Comparison of ENCODE assay signal across 8 mouse cellular contexts in genomic region chr1:75477966-75478290, GRCm38 (mm10). TPM values are rescaled to one million over a fixed set of nuclear protein-coding genes. Genes with fewer than 3 reads are reported as not detected.
DNase-seq lines count a peak whose midpoint lies in the region; ATAC-seq and TF ChIP-seq lines count a peak whose summit lies in the region.

No protein-coding gene starts in this region.

- no peak for TF ChIP-seq POLR2A in MEL (IDR thresholded peaks at IDR 0.05; ENCODE audit: control insufficient read depth in 1 of 2, insufficient read depth in 1 of 2, low read depth in 1 of 2, low read length in 2 of 2, poor library complexity in 1 of 2)

- H3K4me1 ChIP-seq in heart, embryonic 15.5 days (replicated peaks) = peaks cover 30% of the 10 kb centered on the region
- H3K4me1 ChIP-seq in MEL (ENCODE audit: control insufficient read depth in 1 of 2, insufficient read depth in 2 of 2, low read length in 2 of 2) = 0 out of 4 replicates have a peak, but pooled peaks cover 0 to 4% of the 10 kb centered on the region in 2 experiments
- H3K4me1 ChIP-seq in hindbrain, embryonic 11.5 days (replicated peaks; ENCODE audit: control insufficient read depth, insufficient read depth, low read length) = 0 out of 2 replicates have a peak, but pooled peaks cover 3% of the 10 kb centered on the region
- peaks cover 22% of the 10 kb centered on the region for H3K4me1 ChIP-seq in midbrain, embryonic 11.5 days (ENCODE audit: control insufficient read depth, insufficient read depth, low read length)

- TF ChIP-seq EP300 in MEL (IDR thresholded peaks at IDR 0.05; ENCODE audit: low read depth in 1 of 2, low read length in 2 of 2) = no peak

- H3K27ac ChIP-seq in heart, embryonic 15.5 days = no peak overlapping the region
- H3K27ac ChIP-seq in MEL (ENCODE audit: control insufficient read depth, low read depth, low read length) = no peak overlapping the region
- H3K27ac ChIP-seq in hindbrain, embryonic 11.5 days (ENCODE audit: low read depth, low read length) = no peak overlapping the region
- H3K27ac ChIP-seq in midbrain, embryonic 11.5 days (ENCODE audit: low read depth, low read length) = no peak overlapping the region

- no peaks in the 10 kb centered on the region for H3K9me3 ChIP-seq in heart, embryonic 15.5 days (replicated peaks)
- no peaks in the 10 kb centered on the region for H3K9me3 ChIP-seq in MEL (replicated peaks; ENCODE audit: insufficient read depth, low read length)
- H3K9me3 ChIP-seq in hindbrain, embryonic 11.5 days (ENCODE audit: control insufficient read depth, low read length) = no peaks in the 10 kb centered on the region
- H3K9me3 ChIP-seq in midbrain, embryonic 11.5 days (ENCODE audit: control insufficient read depth, low read length) = no peaks in the 10 kb centered on the region

- H3K4me3 ChIP-seq in heart, embryonic 15.5 days = peak overlapping the region; percentile 85
- H3K4me3 ChIP-seq in MEL (ENCODE audit: control insufficient read depth in 1 of 2, insufficient read depth in 1 of 2, low read depth in 2 of 2, low read length in 2 of 2) = peak overlapping the region; percentile 86 to 90
- H3K4me3 ChIP-seq in hindbrain, embryonic 11.5 days (ENCODE audit: low read depth, low read length) = peak overlapping the region; percentile 88
- H3K4me3 ChIP-seq in midbrain, embryonic 11.5 days (ENCODE audit: low read depth, low read length) = peak overlapping the region; percentile 62

- H3K9ac ChIP-seq in heart, embryonic 15.5 days = no peak overlapping the region
- H3K9ac ChIP-seq in MEL (ENCODE audit: control insufficient read depth, low read depth, low read length, poor library complexity, severe bottlenecking) = peak overlapping the region; percentile 89; the same call in 1 of the 2 replicates
- no peak overlapping the region for H3K9ac ChIP-seq in hindbrain, embryonic 11.5 days (ENCODE audit: low read depth, low read length)
- H3K9ac ChIP-seq in midbrain, embryonic 11.5 days (ENCODE audit: low read length) = no peak overlapping the region; the same call in 1 of the 2 replicates

- peak overlapping the region; percentile 91 for H3K4me2 ChIP-seq in heart, embryonic 15.5 days
- peak overlapping the region; percentile 92 for H3K4me2 ChIP-seq in hindbrain, embryonic 11.5 days (replicated peaks; ENCODE audit: low read depth, low read length)
- peak overlapping the region; percentile 80 for H3K4me2 ChIP-seq in midbrain, embryonic 11.5 days

- H3K79me2 ChIP-seq in MEL (ENCODE audit: control insufficient read depth, insufficient read depth, low read length, poor library complexity) = peaks cover 3% of the 10 kb centered on the region; the same call in 1 of the 2 replicates

- H3K27me3 ChIP-seq in heart, embryonic 15.5 days = peaks cover 70% of the 10 kb centered on the region
- H3K27me3 ChIP-seq in MEL (ENCODE audit: control insufficient read depth in 1 of 2, insufficient read depth in 2 of 2, low read length in 2 of 2) = no peaks in the 10 kb centered on the region
- H3K27me3 ChIP-seq in hindbrain, embryonic 11.5 days (ENCODE audit: control insufficient read depth, insufficient read depth, low read length) = peaks cover 11% of the 10 kb centered on the region
- peaks cover 9% of the 10 kb centered on the region; the same call in 1 of the 2 replicates for H3K27me3 ChIP-seq in midbrain, embryonic 11.5 days (ENCODE audit: control insufficient read depth, insufficient read depth, low read length)

- peaks cover 22% of the 10 kb centered on the region for H3K36me3 ChIP-seq in heart, embryonic 15.5 days
- peaks cover 0 to 5% of the 10 kb centered on the region in 2 experiments; a peak in 3 of 4 replicates for H3K36me3 ChIP-seq in MEL (ENCODE audit: control insufficient read depth in 1 of 2, insufficient read depth in 2 of 2, low read length in 2 of 2)
- H3K36me3 ChIP-seq in hindbrain, embryonic 11.5 days (ENCODE audit: control insufficient read depth, insufficient read depth, low read length) = peaks cover 15% of the 10 kb centered on the region; the same call in 1 of the 2 replicates
- peaks cover 22% of the 10 kb centered on the region; the same call in 1 of the 2 replicates for H3K36me3 ChIP-seq in midbrain, embryonic 11.5 days (ENCODE audit: control insufficient read depth, insufficient read depth, low read length)

- no peak for ATAC-seq in heart, embryonic 15.5 days (replicated peaks; ENCODE audit: insufficient number of reproducible peaks, insufficient read depth, low FRiP score, low read depth)
- ATAC-seq in hindbrain, embryonic 11.5 days (ENCODE audit: low FRiP score) = no peak
- ATAC-seq in midbrain, embryonic 11.5 days (ENCODE audit: low FRiP score) = no peak

- intact Hi-C loops in heart, postnatal 10 days (cut with DNase I) = loop anchor here (1.0 kb wide), 2 partner anchors 81 to 119 kb away; no protein-coding TSS in a partner anchor

- TF ChIP-seq CTCF in MEL (IDR thresholded peaks at IDR 0.05 in 2 of 3, conservative IDR thresholded peaks at IDR 0.05 in 1 of 3; ENCODE audit: control insufficient read depth in 1 of 3, insufficient read depth in 1 of 3, low read depth in 2 of 3, low read length in 3 of 3, poor library complexity in 1 of 3, severe bottlenecking in 1 of 3) = no peak

- 48% methylated on average over 3 of the region's 3 CpGs for WGBS in heart, embryonic 15.5 days
- 58% methylated on average over 3 of the region's 3 CpGs for WGBS in hindbrain, embryonic 11.5 days
- WGBS in midbrain, embryonic 11.5 days = 56% methylated on average over 3 of the region's 3 CpGs

- TF ChIP-seq RAD21 in MEL (IDR thresholded peaks at IDR 0.05; ENCODE audit: low read depth, low read length) = no peak

- no peak for DNase-seq in heart, postnatal 10 days
- DNase-seq in MEL (ENCODE audit: low read depth, low spot score) = no peak
- no peak for DNase-seq in hindbrain, embryonic 11.5 days (ENCODE audit: low spot score)
- DNase-seq in midbrain, embryonic 11.5 days (ENCODE audit: low spot score, missing footprints) = no peak
- DNase-seq in right cerebral cortex, postnatal 36 days (ENCODE audit: low spot score in 2 of 2) = no peak
- DNase-seq in natural killer cell, adult 2 months (ENCODE audit: low spot score in 2 of 2) = no peak
- no peak for DNase-seq in gastrocnemius, adult 8-10 months (ENCODE audit: low spot score in 2 of 2)

TF ChIP-seq in MEL, 35 proteins besides CTCF, POLR2A, EP300 and RAD21 (continues in another document):
- TF ChIP-seq ZNF384 (IDR thresholded peaks at IDR 0.05; ENCODE audit: low read depth, low read length) = no peak
- TF ChIP-seq JUND (IDR thresholded peaks at IDR 0.05; ENCODE audit: low read depth, low read length) = no peak
- no peak for TF ChIP-seq CHD2 (IDR thresholded peaks at IDR 0.05; ENCODE audit: low read length)

RNA-seq across cellular contexts. Expression of gene Chpf, which starts 1.2 kb away (rescaled TPM):
- polyA plus RNA-seq in heart, embryonic 15.5 days (2015; fragmentation: Nextera tagmentation; extraction: Ambion mirVana) = 23.9 and 36.6 TPM in 2 replicates
- total RNA-seq in heart, postnatal 10 days (2021) = 10 to 100 TPM; 38.6 to 39.5 TPM
- 23.9 and 32.3 TPM in 2 replicates for total RNA-seq in MEL (2012; rRNA removed)
- polyA plus RNA-seq in MEL (2012; ENCODE audit: insufficient read depth in 1 of 2, insufficient read length in 2 of 2, low read depth in 1 of 2, low replicate concordance in 2 of 2, missing spikeins in 1 of 2) = 10 to 100 TPM in 1 of 2 experiments, not detected in 1; 49.0 TPM
- polyA plus RNA-seq in hindbrain, embryonic 11.5 days (2014; fragmentation: Nextera tagmentation; extraction: Ambion mirVana) = 17.8 and 20.2 TPM in 2 replicates
- polyA plus RNA-seq in midbrain, embryonic 11.5 days (2014; fragmentation: Nextera tagmentation; extraction: Ambion mirVana) = 15.2 and 20.8 TPM in 2 replicates
- total RNA-seq in gastrocnemius, adult 8-10 months (2022) = 1 to 10 TPM; 2.0 to 3.5 (median 2.5) TPM

RNA-seq across cellular contexts. Expression of gene Tmem198, which starts 1.4 kb away (rescaled TPM):
- polyA plus RNA-seq in heart, embryonic 15.5 days (2015; fragmentation: Nextera tagmentation; extraction: Ambion mirVana) = 0.39 and 0.80 TPM in 2 replicates
- under 1 TPM; 0.38 to 0.52 TPM for total RNA-seq in heart, postnatal 10 days (2021)
- total RNA-seq in MEL (2012; rRNA removed) = 0.33 and 0.65 TPM in 2 replicates
- 1 to 10 TPM in 1 of 2 experiments, not detected in 1; 1.4 TPM for polyA plus RNA-seq in MEL (2012; ENCODE audit: insufficient read depth in 1 of 2, insufficient read length in 2 of 2, low read depth in 1 of 2, low replicate concordance in 2 of 2, missing spikeins in 1 of 2)
- polyA plus RNA-seq in hindbrain, embryonic 11.5 days (2014; fragmentation: Nextera tagmentation; extraction: Ambion mirVana) = 11.1 and 11.6 TPM in 2 replicates
- 11.6 and 13.0 TPM in 2 replicates for polyA plus RNA-seq in midbrain, embryonic 11.5 days (2014; fragmentation: Nextera tagmentation; extraction: Ambion mirVana)
- not detected for total RNA-seq in gastrocnemius, adult 8-10 months (2022)

RNA-seq across cellular contexts. Expression of gene Asic4, which starts 27.7 kb away (rescaled TPM):
- 0.40 and 0.81 TPM in 2 replicates for polyA plus RNA-seq in heart, embryonic 15.5 days (2015; fragmentation: Nextera tagmentation; extraction: Ambion mirVana)
- not detected for total RNA-seq in heart, postnatal 10 days (2021)
- total RNA-seq in MEL (2012; rRNA removed) = 0.19 TPM in 1 of 2 replicates, not detected in the other
- under 1 TPM in 1 of 2 experiments, not detected in 1; 0.18 TPM for polyA plus RNA-seq in MEL (2012; ENCODE audit: insufficient read depth in 1 of 2, insufficient read length in 2 of 2, low read depth in 1 of 2, low replicate concordance in 2 of 2, missing spikeins in 1 of 2)
- polyA plus RNA-seq in hindbrain, embryonic 11.5 days (2014; fragmentation: Nextera tagmentation; extraction: Ambion mirVana) = 1.9 and 4.4 TPM in 2 replicates
- polyA plus RNA-seq in midbrain, embryonic 11.5 days (2014; fragmentation: Nextera tagmentation; extraction: Ambion mirVana) = 4.6 and 5.9 TPM in 2 replicates
- not detected for total RNA-seq in gastrocnemius, adult 8-10 months (2022)

RNA-seq across cellular contexts. Expression of gene Obsl1, which starts 28.3 kb away (rescaled TPM):
- polyA plus RNA-seq in heart, embryonic 15.5 days (2015; fragmentation: Nextera tagmentation; extraction: Ambion mirVana) = 95.1 and 122 TPM in 2 replicates
- total RNA-seq in heart, postnatal 10 days (2021) = 100 to 1,000 TPM; 171 to 173 TPM
- total RNA-seq in MEL (2012; rRNA removed) = 0.08 TPM in 1 of 2 replicates, not detected in the other
- 1 to 10 TPM in 1 of 2 experiments, not detected in 1; 1.2 TPM for polyA plus RNA-seq in MEL (2012; ENCODE audit: insufficient read depth in 1 of 2, insufficient read length in 2 of 2, low read depth in 1 of 2, low replicate concordance in 2 of 2, missing spikeins in 1 of 2)
- polyA plus RNA-seq in hindbrain, embryonic 11.5 days (2014; fragmentation: Nextera tagmentation; extraction: Ambion mirVana) = 34.0 and 34.4 TPM in 2 replicates
- polyA plus RNA-seq in midbrain, embryonic 11.5 days (2014; fragmentation: Nextera tagmentation; extraction: Ambion mirVana) = 31.0 and 33.2 TPM in 2 replicates
- total RNA-seq in gastrocnemius, adult 8-10 months (2022) = 10 to 100 TPM; 22.2 to 38.4 (median 28.3) TPM

RNA-seq across cellular contexts. Expression of gene Inha, which starts 28.9 kb away (rescaled TPM):
- 4.1 and 5.9 TPM in 2 replicates for polyA plus RNA-seq in heart, embryonic 15.5 days (2015; fragmentation: Nextera tagmentation; extraction: Ambion mirVana)
- total RNA-seq in heart, postnatal 10 days (2021) = 1 to 10 TPM; 5.1 to 8.5 TPM
- total RNA-seq in MEL (2012; rRNA removed) = not detected in 2 replicates
- not detected for polyA plus RNA-seq in MEL (2012; ENCODE audit: insufficient read depth in 1 of 2, insufficient read length in 2 of 2, low read depth in 1 of 2, low replicate concordance in 2 of 2, missing spikeins in 1 of 2)
- polyA plus RNA-seq in hindbrain, embryonic 11.5 days (2014; fragmentation: Nextera tagmentation; extraction: Ambion mirVana) = 1.3 and 2.0 TPM in 2 replicates
- polyA plus RNA-seq in midbrain, embryonic 11.5 days (2014; fragmentation: Nextera tagmentation; extraction: Ambion mirVana) = 1.3 and 1.6 TPM in 2 replicates
- total RNA-seq in gastrocnemius, adult 8-10 months (2022) = 1 to 10 TPM in 3 of 4 experiments, under 1 TPM in 1; 0.59 to 2.0 (median 1.5) TPM
